Mouse (Mus musculus) forebrain, postnatal 0 days (tissue): ENCODE data around the gene Smc3. TPM values are rescaled to one million over a fixed set of nuclear protein-coding genes. Genes with fewer than 3 reads are reported as not detected.

Experiments used
- ATAC-seq: fragments of 200-750 bp; cut with Nextera tagmentation; 2 replicates; pipeline ENCODE4 v1.8.0; 2017; ENCODE audit warnings: mild to moderate bottlenecking, moderate library complexity
- DNase-seq: peaks from one replicate; pipeline ENCODE4 v3.0.0-alpha.2; 2015
- H3K27ac ChIP-seq: fragments of 300-500 bp; sonication (generic); 2 replicates; pipeline ENCODE4 v1.5.1; 2014; ENCODE audit warnings: low read depth, mild to moderate bottlenecking, antibody characterized with exemption, low read length, moderate library complexity, mixed read lengths
- H3K27me3 ChIP-seq: fragments of 300-500 bp; sonication (generic); 2 replicates; pipeline ENCODE4 v1.6.1; 2014; ENCODE audit warnings: mild to moderate bottlenecking, low read length, mixed read lengths; ENCODE audit not compliant: insufficient read depth
- H3K36me3 ChIP-seq: fragments of 300-500 bp; sonication (generic); 2 replicates; pipeline ENCODE4 v1.6.1; 2014; ENCODE audit warnings: mild to moderate bottlenecking, moderate library complexity; ENCODE audit not compliant: insufficient read depth
- H3K4me1 ChIP-seq: fragments of 300-500 bp; sonication (generic); 2 replicates; pipeline ENCODE4 v1.6.1; 2014; ENCODE audit warnings: antibody characterized with exemption; ENCODE audit not compliant: insufficient read depth
- H3K4me2 ChIP-seq: fragments of 300-500 bp; sonication (generic); 2 replicates; pipeline ENCODE4 v1.6.1; 2014; ENCODE audit warnings: low read depth, mild to moderate bottlenecking, moderate library complexity
- H3K4me3 ChIP-seq: fragments of 300-500 bp; sonication (generic); 2 replicates; pipeline ENCODE4 v1.5.1; 2014; ENCODE audit warnings: low read depth, low read length, mixed read lengths
- H3K9ac ChIP-seq: fragments of 300-500 bp; sonication (generic); 2 replicates; pipeline ENCODE4 v1.6.1; 2014; ENCODE audit warnings: mild to moderate bottlenecking
- H3K9me3 ChIP-seq: fragments of 300-500 bp; sonication (generic); 2 replicates; pipeline ENCODE4 v1.6.1; 2016; ENCODE audit warnings: low read length
- CTCF ChIP-seq: sonication (generic); IDR thresholded peaks from 2 replicates; pipeline ENCODE4 v1.5.1; 2016; ENCODE audit warnings: antibody characterized with exemption, control low read depth, low read depth
- WGBS: fragments of 180-500 bp; shearing (Covaris S2); extraction: QIAGEN DNeasy Blood & Tissue Kit; methylation state at CpG from one replicate; pipeline ENCODE4 v1.1.7; 2014; 5-methylcytosine and 5-hydroxymethylcytosine counted together
- polyA plus RNA-seq: library from polyadenylated mRNA; unstranded; fragments of >200 nt; fragmentation: Nextera tagmentation; extraction: Ambion mirVana; gene quantifications from 2 replicates; pipeline ENCODE4 v1.2.1, GENCODE M21; 2015
- total RNA-seq: library from RNA; depleted of rRNA; stranded (reverse); fragments of >200 nt; gene quantifications from 2 replicates; pipeline ENCODE4 v1.2.3, GENCODE M21; 2014; rRNA removed

The Smc3 gene
- total RNA-seq (35.5 and 41.4 TPM in 2 replicates), polyA plus RNA-seq (36.9 and 47.0 TPM in 2 replicates)

DNA sequence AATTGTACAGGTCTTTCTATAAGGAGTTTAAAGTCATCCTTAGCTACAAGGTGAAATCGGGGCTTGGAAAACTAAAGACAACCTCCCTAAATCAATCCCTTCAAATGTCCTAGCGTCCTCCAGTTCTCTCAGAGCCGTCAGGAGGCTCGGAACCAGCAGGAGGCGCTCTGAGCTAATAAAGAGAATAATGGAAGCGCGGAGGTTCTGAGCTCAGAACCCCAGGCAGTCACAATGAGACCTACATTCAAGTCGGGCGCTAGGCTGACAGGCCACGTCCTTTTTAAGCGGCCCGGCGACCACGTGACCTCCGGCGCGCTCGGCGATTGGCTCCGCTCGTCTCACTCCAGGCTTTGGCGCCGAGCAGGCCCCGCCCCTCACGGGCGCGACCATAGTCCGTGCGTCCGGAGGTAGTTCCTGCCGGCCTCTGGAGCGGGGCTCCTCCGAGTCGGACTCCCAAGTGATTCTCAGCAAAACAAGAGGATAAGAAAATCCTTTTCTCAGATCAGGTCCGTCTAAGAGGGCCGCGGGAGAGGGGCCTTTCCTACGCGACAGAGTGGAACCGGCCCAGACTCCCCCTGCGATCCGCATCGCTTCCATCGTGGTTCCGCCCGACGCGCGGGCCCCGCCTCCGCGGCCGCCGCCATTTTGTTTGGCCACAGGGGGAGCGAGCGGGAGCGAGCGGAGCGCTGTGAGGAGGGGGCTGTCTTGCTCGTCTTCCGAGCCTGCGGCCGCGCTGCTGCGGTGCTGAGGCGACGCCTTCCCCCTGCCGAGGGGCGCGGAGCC is at the start of gene Smc3:
Gene Smc3 (plus strand): TSS at position 642 of the 783 bp plus-strand sequence.
- H3K4me3 ChIP-seq = peak within 1 kb of the TSS; percentile 84
- peak; percentile 99 for DNase-seq
- WGBS = under 1% methylated on average over 66 of the region's 70 CpGs
- peak within 1 kb of the TSS; percentile 88 for H3K4me2 ChIP-seq
- peak within 1 kb of the TSS; percentile 97 for H3K27ac ChIP-seq
- peaks cover 6% of the 10 kb centered on the region; the same call in 1 of the 2 replicates for H3K36me3 ChIP-seq
- H3K27me3 ChIP-seq = no peaks in the 10 kb centered on the region
- peak; percentile 76 for TF ChIP-seq CTCF
- no peaks in the 10 kb centered on the region for H3K9me3 ChIP-seq
- H3K9ac ChIP-seq = peak within 1 kb of the TSS; percentile 89
- H3K4me1 ChIP-seq = peaks cover 11% of the 10 kb centered on the region
- ATAC-seq = peak; percentile 95

DNA sequence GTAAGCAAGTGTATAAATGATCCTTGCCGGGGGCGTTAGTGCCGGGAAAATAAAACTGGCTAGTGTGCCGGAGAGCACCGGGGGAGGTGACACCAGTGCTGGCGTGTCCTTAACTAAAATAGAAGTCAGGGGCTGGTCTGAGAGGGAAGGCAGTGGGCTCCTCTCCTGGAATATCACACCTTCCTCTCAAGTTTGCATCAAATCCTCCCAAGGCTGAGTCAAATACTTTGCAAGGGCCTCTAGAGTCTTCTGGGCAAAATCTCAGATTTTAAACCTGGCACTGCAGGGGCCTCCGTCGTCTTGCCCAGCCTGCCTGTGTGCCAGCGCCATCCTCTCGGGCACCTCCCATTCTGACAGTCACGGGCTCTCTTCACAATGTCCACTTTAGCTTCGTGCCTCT is 49.2 kb upstream of the Smc3 start:
- 78% methylated on average over 12 of the region's 12 CpGs for WGBS
- no peaks in the 10 kb centered on the region for H3K27me3 ChIP-seq
- H3K4me1 ChIP-seq = no peaks in the 10 kb centered on the region
- ATAC-seq (no peak), DNase-seq (no peak)
- no peak overlapping the region for H3K4me3 ChIP-seq
- no peak overlapping the region for H3K4me2 ChIP-seq
- H3K9ac ChIP-seq = no peak overlapping the region
- no peak overlapping the region for H3K27ac ChIP-seq
- no peaks in the 10 kb centered on the region for H3K36me3 ChIP-seq
- no peak for TF ChIP-seq CTCF
- no peaks in the 10 kb centered on the region for H3K9me3 ChIP-seq

DNA sequence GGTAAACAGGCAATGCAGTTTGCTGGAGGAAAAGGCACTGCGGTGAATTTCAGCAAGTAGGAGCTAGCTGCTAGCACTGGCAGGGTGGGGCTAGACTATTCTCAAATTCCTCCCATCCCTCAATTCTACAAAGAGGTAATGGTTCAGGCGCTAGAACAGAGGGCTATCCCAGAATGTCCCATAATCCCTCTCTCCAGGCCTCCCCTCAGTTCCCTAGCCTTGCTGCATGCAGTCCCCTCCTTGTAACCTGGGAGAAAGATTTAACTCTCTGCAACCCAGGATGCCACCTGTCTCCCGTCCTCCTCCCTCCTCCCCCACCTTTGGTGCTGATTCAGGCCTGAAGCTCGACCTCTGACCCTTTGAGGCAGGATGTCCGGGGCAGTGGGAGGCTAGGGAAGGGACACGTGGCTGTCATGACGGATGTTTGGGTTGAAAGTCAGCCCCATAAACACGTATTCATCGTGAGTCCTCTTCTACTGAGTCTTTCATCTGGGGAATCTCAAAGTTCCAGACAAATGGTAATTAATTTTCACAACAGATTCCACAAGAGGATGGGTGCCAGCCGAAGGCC is 47.9 kb upstream of the Smc3 start:
- ATAC-seq (no peak), DNase-seq (no peak)
- Histone ChIP-seq H3K27me3 (no peaks in the 10 kb centered on the region), H3K4me3 (no peak overlapping the region), H3K36me3 (no peaks in the 10 kb centered on the region), H3K4me1 (no peaks in the 10 kb centered on the region), H3K9ac (no peak overlapping the region), H3K4me2 (no peak overlapping the region), H3K9me3 (no peaks in the 10 kb centered on the region), H3K27ac (no peak overlapping the region)
- TF ChIP-seq CTCF = no peak
- 43% methylated on average over 10 of the region's 10 CpGs for WGBS

GRCm38 (mm10) chr19:53552795-53553194 is 47.4 kb upstream of the Smc3 start:
- 68% methylated on average over 6 of the region's 6 CpGs for WGBS
- H3K36me3 ChIP-seq = no peaks in the 10 kb centered on the region
- H3K27me3 ChIP-seq = no peaks in the 10 kb centered on the region
- H3K4me2 ChIP-seq = no peak overlapping the region
- DNase-seq (no peak), ATAC-seq (no peak)
- no peaks in the 10 kb centered on the region for H3K4me1 ChIP-seq
- no peaks in the 10 kb centered on the region for H3K9me3 ChIP-seq
- no peak for TF ChIP-seq CTCF
- no peak overlapping the region for H3K9ac ChIP-seq
- H3K4me3 ChIP-seq = no peak overlapping the region
- no peak overlapping the region for H3K27ac ChIP-seq

GRCm38 (mm10) chr19:53554402-53554801 is 45.8 kb upstream of the Smc3 start:
- Histone ChIP-seq H3K27ac (no peak overlapping the region), H3K36me3 (no peaks in the 10 kb centered on the region), H3K9me3 (no peaks in the 10 kb centered on the region), H3K4me3 (no peak overlapping the region), H3K27me3 (no peaks in the 10 kb centered on the region), H3K4me1 (no peaks in the 10 kb centered on the region), H3K4me2 (no peak overlapping the region), H3K9ac (no peak overlapping the region)
- no peak for TF ChIP-seq CTCF
- ATAC-seq (no peak), DNase-seq (no peak)
- 92% methylated on average over 11 of the region's 11 CpGs for WGBS

DNA sequence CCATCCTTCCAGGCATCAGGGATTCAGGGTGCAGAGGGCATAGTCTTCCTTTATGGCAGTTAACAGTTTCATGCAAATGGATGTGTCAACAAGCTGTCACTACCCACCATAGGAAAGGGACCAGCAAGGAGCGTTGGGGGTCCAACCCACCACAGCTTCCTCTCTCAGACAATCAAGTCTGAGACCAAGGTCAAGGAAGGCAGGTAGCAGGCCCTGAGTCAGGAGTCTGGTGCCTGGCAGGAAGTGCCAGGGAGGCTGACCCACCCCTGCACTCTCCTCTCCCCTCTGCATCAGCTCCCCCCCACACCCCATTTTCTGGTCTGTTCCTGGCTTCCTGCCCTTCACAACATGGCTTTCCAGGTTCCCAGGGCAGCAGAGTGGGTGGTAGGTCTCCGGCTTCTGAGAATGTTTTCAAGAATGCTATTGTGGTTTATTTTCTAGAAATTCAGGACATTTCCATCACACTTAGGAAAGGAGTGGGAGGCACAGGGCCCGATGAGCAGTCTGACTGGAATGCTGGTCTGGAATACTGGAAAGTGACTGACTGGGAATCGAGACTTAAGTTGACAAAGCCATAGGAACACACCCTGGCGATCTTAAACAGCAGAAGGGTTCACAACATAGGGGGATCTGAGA is 45.1 kb upstream of the Smc3 start:
- H3K4me2 ChIP-seq = no peak overlapping the region
- H3K4me3 ChIP-seq = no peak overlapping the region
- H3K4me1 ChIP-seq = no peaks in the 10 kb centered on the region
- no peaks in the 10 kb centered on the region for H3K27me3 ChIP-seq
- no peak overlapping the region for H3K9ac ChIP-seq
- no peaks in the 10 kb centered on the region for H3K9me3 ChIP-seq
- WGBS = 76% methylated on average over 5 of the region's 5 CpGs
- H3K36me3 ChIP-seq = no peaks in the 10 kb centered on the region
- H3K27ac ChIP-seq = no peak overlapping the region
- no peak for TF ChIP-seq CTCF
- no peak for DNase-seq
- no peak for ATAC-seq

DNA sequence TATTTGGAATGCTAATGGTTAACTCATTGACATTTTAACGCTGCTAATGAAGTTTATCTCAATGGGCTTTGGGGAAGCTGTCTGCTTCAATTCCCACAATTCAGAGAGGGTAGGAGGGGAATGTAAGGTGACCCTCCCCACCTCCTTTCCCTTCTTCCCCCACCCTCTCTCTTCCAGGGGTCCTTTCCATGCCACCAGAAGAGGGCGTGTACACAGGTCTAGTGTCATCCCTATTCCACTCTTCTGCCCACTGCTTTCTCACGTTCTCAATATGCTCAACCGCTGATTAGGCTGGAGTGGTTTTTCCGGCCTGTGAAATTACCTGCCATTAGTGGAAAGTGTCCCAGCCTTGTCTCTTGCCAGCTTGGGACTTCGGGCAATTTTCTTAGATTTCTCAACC is 43.4 kb upstream of the Smc3 start:
- Histone ChIP-seq H3K9ac (no peak overlapping the region), H3K4me1 (no peaks in the 10 kb centered on the region), H3K27ac (no peak overlapping the region), H3K4me2 (no peak overlapping the region), H3K27me3 (no peaks in the 10 kb centered on the region), H3K4me3 (no peak overlapping the region), H3K36me3 (no peaks in the 10 kb centered on the region), H3K9me3 (no peaks in the 10 kb centered on the region)
- ATAC-seq (no peak), DNase-seq (no peak)
- 42% methylated on average over 6 of the region's 6 CpGs for WGBS
- TF ChIP-seq CTCF = no peak
